Mouse (Mus musculus) G1E (cell line): ENCODE results near the gene Mylk.

Experiments
- CTCF ChIP-seq: IDR thresholded peaks from 2 replicates; pipeline ENCODE4 v1.5.1; 2012; ENCODE audit warnings: low read depth, low read length, inconsistent platforms, mixed read lengths
- GATA1 ChIP-seq: IDR thresholded peaks from 2 replicates; pipeline ENCODE4 v1.6.1; 2012; ENCODE audit warnings: borderline replicate concordance, low read length, inconsistent platforms, mixed read lengths
- POLR2AphosphoS5 ChIP-seq: IDR thresholded peaks from 2 replicates; pipeline ENCODE4 v1.6.1; 2012; ENCODE audit warnings: low read depth, low read length, inconsistent platforms; ENCODE audit not compliant: insufficient replicate concordance
- TAL1 ChIP-seq: conservative IDR thresholded peaks from 2 replicates; pipeline ENCODE4 v1.6.1; 2012; ENCODE audit warnings: low read depth, low read length, inconsistent platforms, mixed read lengths

GRCm38 (mm10) chr16:34752977-34753376, 8.0 kb downstream of the Mylk start:
- TF ChIP-seq CTCF (no peak), GATA1 (no peak), POLR2AphosphoS5 (no peak), TAL1 (no peak)
